Mouse (Mus musculus) mouse trophoblast stem cell (cell line): ENCODE measurements around the gene Catsperd.
"Not testable (repeated sequence)": the region's sequence is repeated elsewhere in the genome, so short reads cannot be mapped to it uniquely, and the experiment has no call there.

Experiments used
- in situ Hi-C, 2 experiments: fragments of 300-500 bp; cut with MseI, MboI; formaldehyde crosslinking; loops; 2 replicates in 1 of 2; 3 replicates in 1 of 2; pipeline ENCODE4 v1.15.1; 2025

Catsperd gene

GRCm38 (mm10) chr17:56613236-56613844 is 14.6 kb upstream of the Catsperd start, which contains the start of gene Rpl36:
Gene Rpl36, plus strand, starts transcription at chr17:56613416.
- in situ Hi-C loops, result no loop called here

DNA sequence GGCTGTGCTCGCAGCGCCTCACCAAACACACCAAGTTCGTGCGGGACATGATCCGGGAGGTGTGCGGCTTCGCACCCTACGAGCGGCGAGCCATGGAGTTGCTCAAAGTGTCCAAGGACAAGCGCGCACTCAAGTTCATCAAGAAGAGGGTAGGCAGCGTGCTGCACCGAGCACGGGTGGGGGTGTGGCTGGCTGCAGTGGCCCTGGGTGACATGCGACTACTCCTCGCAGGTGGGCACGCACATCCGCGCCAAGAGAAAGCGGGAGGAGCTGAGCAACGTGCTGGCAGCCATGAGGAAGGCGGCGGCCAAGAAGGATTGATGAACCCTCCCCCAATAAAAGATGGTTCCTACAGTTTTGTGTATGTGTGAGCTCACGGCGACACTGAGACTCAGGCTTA is 14.1 kb upstream of the Catsperd start:
- in situ Hi-C loops, result not testable (repeated sequence)

GRCm38 (mm10) chr17:56614391-56615135 is 13.4 kb upstream of the Catsperd start:
- in situ Hi-C loops, result loop anchor here in 1 of 2 experiments (5.0 kb wide), 1 partner anchor 53 kb away; no protein-coding TSS in a partner anchor

- in situ Hi-C loops, result loop anchor here in 1 of 2 experiments (5.0 kb wide), 1 partner anchor 52 kb away; no protein-coding TSS in a partner anchor
Observed at GRCm38 (mm10) chr17:56615136-56615784, 12.7 kb upstream of the Catsperd start.

DNA sequence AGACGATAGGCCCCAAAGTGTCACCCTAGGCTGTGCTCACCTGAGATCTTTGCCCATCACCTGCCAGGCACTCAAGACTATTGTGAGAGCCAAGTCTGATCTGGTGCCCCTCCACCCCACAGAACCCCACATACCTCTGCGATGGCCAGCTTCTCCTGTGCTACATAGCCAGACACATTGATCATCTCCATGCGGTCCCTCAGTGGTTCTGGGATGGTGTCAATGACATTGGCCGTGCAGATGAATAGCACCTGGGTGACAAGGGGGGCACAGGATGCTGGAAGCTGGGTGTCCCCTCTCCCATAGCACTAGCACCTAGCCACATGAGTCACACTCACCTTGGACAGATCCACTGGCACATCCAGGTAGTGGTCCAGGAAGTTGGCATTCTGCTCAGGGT is 12.2 kb upstream of the Catsperd start:
- in situ Hi-C loops, result loop anchor here in 1 of 2 experiments (5.0 kb wide), 1 partner anchor 52 kb away; no protein-coding TSS in a partner anchor

DNA sequence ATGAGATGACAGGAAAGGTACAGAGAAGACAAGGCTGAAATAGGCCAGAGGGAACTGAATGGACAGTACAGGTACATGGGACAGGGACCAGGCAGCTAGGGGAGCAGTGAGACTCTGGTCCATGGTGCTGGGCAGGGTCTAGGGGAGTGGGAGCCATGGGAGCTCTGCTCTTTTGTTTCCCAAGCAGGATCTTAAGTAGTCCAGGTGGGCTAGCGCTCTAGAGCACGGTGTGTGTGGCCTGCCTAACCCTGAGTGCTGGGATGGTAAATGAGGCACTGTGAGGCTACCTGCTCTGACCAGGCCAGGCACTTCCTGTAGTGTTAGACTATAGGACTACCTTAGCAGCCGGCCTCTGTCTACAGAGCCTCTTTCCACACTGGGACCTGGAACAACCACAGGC is 11.2 kb upstream of the Catsperd start:
- in situ Hi-C loops, result loop anchor here in 1 of 2 experiments (5.0 kb wide), 1 partner anchor 51 kb away; no protein-coding TSS in a partner anchor

DNA sequence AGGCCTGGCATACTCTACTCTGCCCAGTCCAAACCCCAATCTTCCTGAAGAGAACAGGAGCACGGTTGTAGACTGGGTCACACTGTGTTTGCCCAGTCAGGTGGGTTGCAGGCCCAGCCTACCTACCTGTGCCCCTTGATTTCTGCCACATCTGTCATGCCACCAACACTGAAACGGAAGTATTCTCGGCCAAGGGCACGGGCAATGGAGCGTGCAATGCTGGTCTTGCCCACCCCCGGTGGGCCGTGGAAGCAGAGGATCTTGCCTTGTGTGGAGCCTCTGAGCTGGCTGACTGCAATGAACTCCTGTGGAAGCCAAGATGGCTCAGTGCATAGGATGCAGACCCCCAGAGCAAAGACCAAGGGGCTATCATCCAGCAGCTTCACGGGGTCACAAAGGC is 10.3 kb upstream of the Catsperd start:
- in situ Hi-C loops, result loop anchor here in 1 of 2 experiments (5.0 kb wide), 1 partner anchor 50 kb away; no protein-coding TSS in a partner anchor

- in situ Hi-C loops, result no loop called here
Observed at GRCm38 (mm10) chr17:56625495-56625894, 2.4 kb upstream of the Catsperd start.

GRCm38 (mm10) chr17:56626260-56626659 is 1.7 kb upstream of the Catsperd start:
- in situ Hi-C loops, result no loop called here

GRCm38 (mm10) chr17:56626754-56627470 is 1.0 kb upstream of the Catsperd start, which contains the start of gene Lonp1:
Gene Lonp1, minus strand, starts transcription at chr17:56626887.
- in situ Hi-C loops, result no loop called here

GRCm38 (mm10) chr17:56629800-56630781 is 2.1 kb downstream of the Catsperd start:
- in situ Hi-C loops, result loop anchor here in 1 of 2 experiments (5.0 kb wide), 1 partner anchor 37 kb away; no protein-coding TSS in a partner anchor

- in situ Hi-C loops, result loop anchor here in 1 of 2 experiments (5.0 kb wide), 1 partner anchor 35 kb away; no protein-coding TSS in a partner anchor
Observed at GRCm38 (mm10) chr17:56631807-56632206, 3.9 kb downstream of the Catsperd start.

DNA sequence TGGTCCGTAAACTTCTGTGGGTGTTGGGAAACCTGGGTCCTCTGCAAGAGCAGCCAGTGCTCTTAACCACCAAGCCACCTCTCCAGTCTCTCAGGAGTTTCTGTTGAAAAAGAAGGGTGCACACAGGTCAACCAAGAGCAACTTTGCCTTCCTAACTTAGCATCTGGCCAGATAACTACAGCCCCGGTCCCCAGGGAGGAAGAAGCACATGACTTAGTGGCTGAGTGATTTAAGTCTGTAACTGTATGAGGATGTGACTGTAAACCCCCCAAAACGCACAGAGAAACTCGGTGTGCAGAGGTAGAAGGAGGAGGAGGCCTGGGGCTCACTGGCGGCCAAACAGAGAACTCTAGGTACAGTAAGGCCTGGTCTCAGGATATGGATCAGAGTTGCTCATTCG is 6.1 kb downstream of the Catsperd start:
- in situ Hi-C loops, result loop anchor here in 1 of 2 experiments (5.0 kb wide), 1 partner anchor 33 kb away; no protein-coding TSS in a partner anchor

GRCm38 (mm10) chr17:56643237-56643636 is 15.3 kb downstream of the Catsperd start:
- in situ Hi-C loops, result no loop called here

- in situ Hi-C loops, result no loop called here
Observed at GRCm38 (mm10) chr17:56647546-56647945, 19.6 kb downstream of the Catsperd start.

DNA sequence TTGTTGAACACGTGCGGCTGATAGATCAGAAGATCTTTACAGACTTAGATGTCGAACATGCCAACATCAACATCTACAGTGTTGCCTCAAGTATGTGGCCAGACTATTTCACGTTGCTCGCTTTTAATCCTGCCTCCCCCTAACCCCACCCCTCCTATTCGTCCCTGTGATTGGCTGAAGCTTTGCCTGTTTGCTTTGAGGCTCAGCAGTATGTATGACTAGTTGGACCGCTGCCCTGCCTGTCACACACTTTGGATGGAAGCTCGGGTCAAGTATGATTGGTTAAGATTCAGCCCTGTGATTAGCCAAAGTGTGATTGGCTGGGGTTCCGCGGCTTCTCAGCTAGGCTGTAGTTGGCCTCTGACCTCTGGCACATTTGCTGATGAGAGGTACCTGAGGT is 23.9 kb downstream of the Catsperd start:
- in situ Hi-C loops, result no loop called here

DNA sequence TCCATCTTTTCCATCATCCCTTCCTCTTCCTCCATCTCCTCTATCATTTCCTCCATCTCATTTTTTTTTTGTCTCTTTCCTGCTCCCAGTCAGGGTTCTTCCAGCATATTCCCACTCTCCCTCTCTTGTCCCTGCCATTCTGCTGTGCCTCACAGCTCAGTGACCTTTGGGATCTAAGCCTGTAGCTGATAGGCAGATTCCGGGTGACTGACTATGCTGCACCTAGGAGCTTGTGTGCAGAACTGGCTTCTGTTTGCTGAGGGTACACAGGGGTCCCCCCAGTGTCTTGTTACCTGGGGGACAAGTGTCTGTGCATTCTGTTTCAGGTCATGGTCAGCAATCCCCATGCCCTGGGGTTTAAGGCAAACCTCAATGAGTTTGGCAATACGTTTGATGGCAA is 26.8 kb downstream of the Catsperd start:
- in situ Hi-C loops, result no loop called here

DNA sequence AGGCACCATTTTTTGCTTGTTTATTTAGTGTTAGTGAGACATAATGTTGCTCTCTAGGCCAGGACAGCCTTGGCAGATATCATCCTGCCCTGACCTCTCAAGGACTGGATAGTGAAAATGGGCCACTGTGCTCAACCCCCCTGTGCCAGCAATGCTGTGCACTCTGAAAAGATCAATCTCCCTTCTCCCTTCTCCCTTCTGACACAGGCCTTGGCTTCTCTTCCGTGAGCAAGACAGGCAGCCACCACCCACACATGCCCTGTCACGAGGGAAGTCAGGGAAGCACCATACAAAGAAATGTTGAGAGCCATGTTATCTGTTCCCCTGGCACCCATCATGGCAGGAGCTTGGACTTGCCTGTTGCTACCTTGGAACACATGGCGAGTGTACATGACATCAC is 27.4 kb downstream of the Catsperd start:
- in situ Hi-C loops, result no loop called here

GRCm38 (mm10) chr17:56656171-56656570 is 28.2 kb downstream of the Catsperd start:
- in situ Hi-C loops, result no loop called here

- in situ Hi-C loops, result no loop called here
Observed at GRCm38 (mm10) chr17:56663659-56664058, 35.7 kb downstream of the Catsperd start.
